In genomic region chr13:5899021-5899420, GRCm38 (mm10) we compare ENCODE assay signal across 23 mouse cellular contexts.
"Had no signal": no experiment of that assay in that cellular context is flagged by ENCODE, and none has a peak within 500 bp of the region (broad histone marks: within the 10 kb centered on the region; RNA-seq: fewer than 3 reads in every experiment).

No protein-coding gene starts in this region.

- DNase-seq: kidney, postnatal 10 days; kidney, postnatal 36 days; layer of hippocampus, postnatal 36 days; left cerebral cortex, postnatal 4 days; liver, postnatal 0 days; lung, embryonic 14.5 days; retina, postnatal 1 day; right cerebral cortex, postnatal 25 days; spleen, adult 18-20 months; thymus, postnatal 25 days had no signal

- H3K9ac ChIP-seq: kidney, embryonic 15.5 days; limb, embryonic 12.5 days; limb, embryonic 15.5 days; liver, embryonic 14.5 days; liver, postnatal 0 days; lung, embryonic 14.5 days; midbrain, embryonic 13.5 days; neural tube, embryonic 13.5 days; stomach, embryonic 15.5 days had no signal

- H3K4me2 ChIP-seq: kidney, embryonic 15.5 days; limb, embryonic 12.5 days; limb, embryonic 15.5 days; liver, embryonic 11.5 days; lung, embryonic 14.5 days; midbrain, embryonic 13.5 days; neural tube, embryonic 13.5 days; stomach, embryonic 15.5 days had no signal

- H3K9me3 ChIP-seq: kidney, embryonic 15.5 days; limb, embryonic 12.5 days; limb, embryonic 15.5 days; midbrain, embryonic 10.5 days; midbrain, embryonic 13.5 days; neural tube, embryonic 13.5 days; stomach, embryonic 15.5 days had no signal

- H3K4me1 ChIP-seq: limb, embryonic 12.5 days; limb, embryonic 15.5 days; midbrain, embryonic 13.5 days; neural tube, embryonic 13.5 days; stomach, embryonic 15.5 days had no signal

- H3K4me3 ChIP-seq: kidney, embryonic 15.5 days; limb, embryonic 12.5 days; limb, embryonic 15.5 days; midbrain, embryonic 10.5 days; midbrain, embryonic 13.5 days; myocyte; neural tube, embryonic 13.5 days; stomach, embryonic 15.5 days had no signal

- H3K36me3 ChIP-seq: kidney, embryonic 15.5 days; limb, embryonic 12.5 days; limb, embryonic 15.5 days; midbrain, embryonic 10.5 days; midbrain, embryonic 13.5 days; neural tube, embryonic 13.5 days; stomach, embryonic 15.5 days had no signal

- H3K27me3 ChIP-seq: kidney, embryonic 15.5 days; limb, embryonic 12.5 days; limb, embryonic 15.5 days; midbrain, embryonic 13.5 days; neural tube, embryonic 13.5 days; stomach, embryonic 15.5 days had no signal

- H3K27ac ChIP-seq: kidney, embryonic 15.5 days; limb, embryonic 12.5 days; limb, embryonic 15.5 days; liver, embryonic 14.5 days; macrophage; midbrain, embryonic 10.5 days; midbrain, embryonic 13.5 days; neural tube, embryonic 13.5 days; stomach, embryonic 15.5 days had no signal

- ATAC-seq: liver, postnatal 0 days; lung, postnatal 0 days; midbrain, embryonic 13.5 days; midbrain, embryonic 16.5 days had no signal
